Mouse (Mus musculus) MEL (cell line): ENCODE measurements around the gene Acad12. TPM values are rescaled to one million over a fixed set of nuclear protein-coding genes. Genes with fewer than 3 reads are reported as not detected.

Source experiments
- DNase-seq: peaks from one replicate; pipeline ENCODE4 v3.0.0; 2011; ENCODE audit warnings: low read depth, low spot score
- H3K27ac ChIP-seq: 2 replicates; pipeline ENCODE4 v1.5.1; 2012; ENCODE audit warnings: low read depth, mild to moderate bottlenecking, control low read depth, low read length, moderate library complexity; ENCODE audit not compliant: control insufficient read depth
- H3K27me3 ChIP-seq, 2 experiments: fragments of 150-350 bp in 1 of 2; sonication (generic) in 1 of 2; 2 replicates each; pipeline ENCODE4 v1.6.1; 2012; ENCODE audit warnings: low read length in 2 of 2, mild to moderate bottlenecking in 2 of 2, improper control_type of control experiment in 1 of 2, moderate library complexity in 1 of 2; ENCODE audit not compliant: insufficient read depth in 2 of 2, control insufficient read depth in 1 of 2
- H3K36me3 ChIP-seq, 2 experiments: 2 replicates each; pipeline ENCODE4 v1.6.1; 2012 to 2014; ENCODE audit warnings: low read length in 2 of 2, improper control_type of control experiment in 1 of 2, inconsistent platforms in 1 of 2, mild to moderate bottlenecking in 1 of 2; ENCODE audit not compliant: insufficient read depth in 2 of 2, control insufficient read depth in 1 of 2
- H3K4me1 ChIP-seq, 2 experiments: fragments of 150-350 bp in 1 of 2; sonication (generic) in 1 of 2; 2 replicates each; pipeline ENCODE4 v1.6.1; 2012; ENCODE audit warnings: low read length in 2 of 2, improper control_type of control experiment in 1 of 2, mild to moderate bottlenecking in 1 of 2; ENCODE audit not compliant: insufficient read depth in 2 of 2, control insufficient read depth in 1 of 2
- H3K4me3 ChIP-seq, 2 experiments: fragments of 150-350 bp in 1 of 2; sonication (generic) in 1 of 2; 2 replicates each; pipeline ENCODE4 v1.5.1; 2012; ENCODE audit warnings: low read depth in 2 of 2, low read length in 2 of 2, mild to moderate bottlenecking in 2 of 2, moderate library complexity in 2 of 2, control low read depth in 1 of 2, improper control_type of control experiment in 1 of 2; ENCODE audit not compliant: control insufficient read depth in 1 of 2, insufficient read depth in 1 of 2
- H3K79me2 ChIP-seq: 2 replicates; pipeline ENCODE4 v1.6.1; 2012; ENCODE audit warnings: mild to moderate bottlenecking, low read length, moderate library complexity; ENCODE audit not compliant: control insufficient read depth, poor library complexity, insufficient read depth
- H3K9ac ChIP-seq: 2 replicates; pipeline ENCODE4 v1.6.1; 2012; ENCODE audit warnings: low read depth, mild to moderate bottlenecking, control low read depth, low read length, moderate library complexity; ENCODE audit not compliant: control insufficient read depth, poor library complexity, severe bottlenecking
- H3K9me3 ChIP-seq: fragments of 150-350 bp; sonication (generic); replicated peaks from 2 replicates; pipeline ENCODE4 v1.6.1; 2012; ENCODE audit warnings: mild to moderate bottlenecking, low read length, improper control_type of control experiment, moderate library complexity; ENCODE audit not compliant: insufficient read depth
- BHLHE40 ChIP-seq: IDR thresholded peaks from 2 replicates; pipeline ENCODE4 v1.6.1; 2012; ENCODE audit warnings: low read depth, mild to moderate bottlenecking, inconsistent platforms, low read length, improper control_type of control experiment, borderline replicate concordance
- CHD1 ChIP-seq: IDR thresholded peaks from 2 replicates; pipeline ENCODE4 v1.6.1; 2012; ENCODE audit warnings: low read depth, mild to moderate bottlenecking, inconsistent platforms, low read length, improper control_type of control experiment
- CHD2 ChIP-seq: IDR thresholded peaks from 2 replicates; pipeline ENCODE4 v1.6.1; 2011; ENCODE audit warnings: low read length, improper control_type of control experiment
- E2F4 ChIP-seq: IDR thresholded peaks from 2 replicates; pipeline ENCODE4 v1.6.1; 2011; ENCODE audit warnings: low read depth, low read length, improper control_type of control experiment, borderline replicate concordance
- ETS1 ChIP-seq: IDR thresholded peaks from 2 replicates; pipeline ENCODE4 v1.6.1; 2012; ENCODE audit warnings: low read depth, mild to moderate bottlenecking, inconsistent platforms, low read length, improper control_type of control experiment, moderate library complexity
- GABPA ChIP-seq: IDR thresholded peaks from 2 replicates; pipeline ENCODE4 v1.6.1; 2012; ENCODE audit warnings: low read depth, mild to moderate bottlenecking, inconsistent platforms, low read length, improper control_type of control experiment, moderate library complexity
- HCFC1 ChIP-seq: IDR thresholded peaks from 2 replicates; pipeline ENCODE4 v1.6.1; 2012; ENCODE audit warnings: low read depth, mild to moderate bottlenecking, inconsistent platforms, low read length, improper control_type of control experiment, moderate library complexity
- JUND ChIP-seq: IDR thresholded peaks from 2 replicates; pipeline ENCODE4 v1.6.1; 2011; ENCODE audit warnings: low read depth, mild to moderate bottlenecking, improper control_type of control experiment, low read length
- MAZ ChIP-seq: IDR thresholded peaks from 2 replicates; pipeline ENCODE4 v1.6.1; 2012; ENCODE audit warnings: low read depth, mild to moderate bottlenecking, inconsistent platforms, low read length, improper control_type of control experiment
- MYB ChIP-seq: IDR thresholded peaks from 2 replicates; pipeline ENCODE4 v1.6.1; 2011; ENCODE audit warnings: mild to moderate bottlenecking, low read depth, low read length, improper control_type of control experiment
- MYC ChIP-seq: IDR thresholded peaks from 2 replicates; pipeline ENCODE4 v1.6.1; 2011; ENCODE audit warnings: low read depth, mild to moderate bottlenecking, low read length, improper control_type of control experiment, moderate library complexity
- NELFE ChIP-seq: IDR thresholded peaks from 2 replicates; pipeline ENCODE4 v1.6.1; 2011; ENCODE audit warnings: low read depth, low read length, improper control_type of control experiment
- NRF1 ChIP-seq: IDR thresholded peaks from 2 replicates; pipeline ENCODE4 v1.6.1; 2014; ENCODE audit warnings: low read depth, mild to moderate bottlenecking, inconsistent platforms, low read length, improper control_type of control experiment, moderate library complexity; ENCODE audit not compliant: poor library complexity, insufficient read depth, severe bottlenecking
- POLR2A ChIP-seq, 2 experiments: IDR thresholded peaks; 2 replicates each; pipeline ENCODE4 v1.6.1; 2011 to 2012; ENCODE audit warnings: low read length in 2 of 2, mild to moderate bottlenecking in 2 of 2, control low read depth in 1 of 2, improper control_type of control experiment in 1 of 2, low read depth in 1 of 2, moderate library complexity in 1 of 2; ENCODE audit not compliant: control insufficient read depth in 1 of 2, insufficient read depth in 1 of 2, poor library complexity in 1 of 2
- POLR2AphosphoS2 ChIP-seq: IDR thresholded peaks from 2 replicates; pipeline ENCODE4 v1.6.1; 2011; ENCODE audit warnings: low read length, improper control_type of control experiment
- POLR2AphosphoS5 ChIP-seq: IDR thresholded peaks from 2 replicates; pipeline ENCODE4 v1.6.1; 2012; ENCODE audit warnings: low read depth, borderline replicate concordance, mild to moderate bottlenecking, inconsistent platforms, low read length, moderate library complexity, mixed read lengths
- RCOR1 ChIP-seq: IDR thresholded peaks from 2 replicates; pipeline ENCODE4 v1.6.1; 2012; ENCODE audit warnings: low read depth, mild to moderate bottlenecking, inconsistent platforms, low read length, improper control_type of control experiment
- SIN3A ChIP-seq: IDR thresholded peaks from 2 replicates; pipeline ENCODE4 v1.6.1; 2012; ENCODE audit warnings: low read length, improper control_type of control experiment, inconsistent platforms
- SMC3 ChIP-seq: IDR thresholded peaks from 2 replicates; pipeline ENCODE4 v1.6.1; 2011; ENCODE audit warnings: low read depth, low read length, improper control_type of control experiment
- TAL1 ChIP-seq: IDR thresholded peaks from 2 replicates; pipeline ENCODE4 v1.6.1; 2012; ENCODE audit warnings: mild to moderate bottlenecking, inconsistent platforms, low read length, moderate library complexity, mixed read lengths
- TCF12 ChIP-seq: IDR thresholded peaks from 2 replicates; pipeline ENCODE4 v1.6.1; 2014; ENCODE audit warnings: low read depth, mild to moderate bottlenecking, inconsistent platforms, low read length, improper control_type of control experiment, moderate library complexity
- UBTF ChIP-seq: IDR thresholded peaks from 2 replicates; pipeline ENCODE4 v1.6.1; 2012; ENCODE audit warnings: low read depth, mild to moderate bottlenecking, inconsistent platforms, low read length, improper control_type of control experiment, moderate library complexity, borderline replicate concordance; ENCODE audit not compliant: insufficient read depth
- USF1 ChIP-seq: IDR thresholded peaks from 2 replicates; pipeline ENCODE4 v1.6.1; 2014; ENCODE audit warnings: low read depth, mild to moderate bottlenecking, inconsistent platforms, low read length, improper control_type of control experiment, moderate library complexity
- USF2 ChIP-seq, 2 experiments: IDR thresholded peaks; 2 replicates each; pipeline ENCODE4 v1.6.1; 2011 to 2012; ENCODE audit warnings: improper control_type of control experiment in 2 of 2, low read length in 2 of 2, borderline replicate concordance in 1 of 2, inconsistent platforms in 1 of 2, low read depth in 1 of 2, mild to moderate bottlenecking in 1 of 2; ENCODE audit not compliant: insufficient read depth in 1 of 2
- ZC3H11A ChIP-seq: IDR thresholded peaks from 2 replicates; pipeline ENCODE4 v1.6.1; 2012; ENCODE audit warnings: low read depth, mild to moderate bottlenecking, inconsistent platforms, low read length, improper control_type of control experiment
- ZKSCAN1 ChIP-seq: IDR thresholded peaks from 2 replicates; pipeline ENCODE4 v1.6.1; 2012; ENCODE audit warnings: low read depth, mild to moderate bottlenecking, inconsistent platforms, low read length, improper control_type of control experiment, moderate library complexity
- ZMIZ1 ChIP-seq: IDR thresholded peaks from 2 replicates; pipeline ENCODE4 v1.6.1; 2012; ENCODE audit warnings: low read depth, mild to moderate bottlenecking, inconsistent platforms, low read length, improper control_type of control experiment, moderate library complexity
- polyA plus RNA-seq, 2 experiments: library from polyadenylated mRNA; stranded (reverse) in 1 of 2; unstranded in 1 of 2; fragments of >175 nt in 1 of 2; fragments of >200 nt in 1 of 2; gene quantifications; 2 replicates each; pipeline versions ENCODE4 v1.2.1 to v1.2.4; 2012; ENCODE audit warnings: low replicate concordance in 2 of 2, low read depth in 1 of 2; ENCODE audit not compliant: insufficient read length in 2 of 2, insufficient read depth in 1 of 2, missing spikeins in 1 of 2
- total RNA-seq: library from RNA; depleted of rRNA; stranded (reverse); fragments of 300-350 nt; gene quantifications from 2 replicates; pipeline ENCODE4 v1.2.3, GENCODE M21; 2012

Acad12 gene
- total and polyA plus RNA-seq, 3 experiments = 2.6 to 6.4 TPM; not detected in 1

DNA sequence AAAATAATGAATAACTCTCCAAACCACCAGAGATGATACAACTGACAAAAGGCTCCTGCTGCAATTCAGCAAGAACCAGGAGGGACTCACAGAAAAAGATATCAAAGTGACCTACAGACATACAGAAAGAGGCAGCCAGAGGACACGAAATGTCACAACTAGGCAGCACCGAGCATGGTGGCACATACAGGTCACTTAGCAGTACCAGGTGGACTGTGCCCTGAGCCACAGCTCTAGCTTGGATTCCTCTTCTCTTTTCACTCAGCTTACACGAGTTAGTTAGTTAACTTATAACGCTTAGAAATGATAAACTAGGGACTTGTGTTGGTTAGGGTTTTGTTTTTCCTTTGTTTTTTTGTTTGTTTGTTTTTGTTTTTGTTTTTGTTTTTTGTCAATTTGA lies 35.8 kb upstream of the Acad12 start:
- no peaks in the 10 kb centered on the region for H3K79me2 ChIP-seq
- no peak overlapping the region for H3K4me3 ChIP-seq
- TF ChIP-seq BHLHE40 = no peak
- no peak for TF ChIP-seq CHD2
- no peak for TF ChIP-seq MYC
- TF ChIP-seq E2F4 = no peak
- no peak for TF ChIP-seq SMC3
- TF ChIP-seq POLR2AphosphoS5 = no peak
- TF ChIP-seq ZKSCAN1 = no peak
- no peak for TF ChIP-seq JUND
- no peak for DNase-seq
- H3K27ac ChIP-seq = no peak overlapping the region
- no peak overlapping the region for H3K9ac ChIP-seq
- no peaks in the 10 kb centered on the region for H3K27me3 ChIP-seq
- H3K4me1 ChIP-seq = no peaks in the 10 kb centered on the region; a peak in 1 of 4 replicates
- H3K36me3 ChIP-seq = peaks cover 0 to 2% of the 10 kb centered on the region in 2 experiments; a peak in 2 of 4 replicates
- no peaks in the 10 kb centered on the region for H3K9me3 ChIP-seq

- Histone ChIP-seq H3K4me1 (no peaks in the 10 kb centered on the region), H3K27ac (no peak overlapping the region), H3K79me2 (no peaks in the 10 kb centered on the region), H3K36me3 (no peaks in the 10 kb centered on the region), H3K9me3 (no peaks in the 10 kb centered on the region), H3K4me3 (no peak overlapping the region), H3K9ac (no peak overlapping the region), H3K27me3 (no peaks in the 10 kb centered on the region)
- no peak for DNase-seq
- TF ChIP-seq NRF1 = no peak
- no peak for TF ChIP-seq BHLHE40
- no peak for TF ChIP-seq USF2 (IDR thresholded peaks at IDR 0.05; ENCODE audit: borderline replicate concordance in 1 of 2, insufficient read depth in 1 of 2, low read depth in 1 of 2, low read length in 2 of 2)
- TF ChIP-seq CHD1 = no peak
- no peak for TF ChIP-seq MYB
- no peak for TF ChIP-seq RCOR1
- no peak for TF ChIP-seq TCF12
- TF ChIP-seq POLR2AphosphoS2 = no peak
These were observed 30.4 kb upstream of the Acad12 start for GRCm38 (mm10) chr5:121649134-121649533.

GRCm38 (mm10) chr5:121639601-121640000 lies 20.9 kb upstream of the Acad12 start:
- Histone ChIP-seq H3K4me3 (no peak overlapping the region), H3K27me3 (no peaks in the 10 kb centered on the region), H3K27ac (no peak overlapping the region), H3K9me3 (no peaks in the 10 kb centered on the region), H3K4me1 (no peaks in the 10 kb centered on the region), H3K9ac (no peak overlapping the region), H3K36me3 (no peaks in the 10 kb centered on the region), H3K79me2 (no peaks in the 10 kb centered on the region)
- DNase-seq = no peak
- TF ChIP-seq POLR2A (IDR thresholded peaks at IDR 0.05; ENCODE audit: control insufficient read depth in 1 of 2, insufficient read depth in 1 of 2, low read depth in 1 of 2, low read length in 2 of 2, poor library complexity in 1 of 2) = no peak
- no peak for TF ChIP-seq ETS1
- TF ChIP-seq TAL1 = no peak
- TF ChIP-seq MAZ = no peak
- TF ChIP-seq GABPA = no peak
- no peak for TF ChIP-seq NELFE
- no peak for TF ChIP-seq ZC3H11A
- TF ChIP-seq POLR2AphosphoS5 = no peak
- TF ChIP-seq HCFC1 = no peak
- TF ChIP-seq UBTF = no peak
- no peak for TF ChIP-seq CHD2
- TF ChIP-seq ZKSCAN1 = no peak
- TF ChIP-seq USF1 = no peak
- no peak for TF ChIP-seq NRF1
- no peak for TF ChIP-seq SIN3A
- no peak for TF ChIP-seq ZMIZ1
